Comparison of ENCODE assay signal across 26 mouse cellular contexts in the genomic region with DNA sequence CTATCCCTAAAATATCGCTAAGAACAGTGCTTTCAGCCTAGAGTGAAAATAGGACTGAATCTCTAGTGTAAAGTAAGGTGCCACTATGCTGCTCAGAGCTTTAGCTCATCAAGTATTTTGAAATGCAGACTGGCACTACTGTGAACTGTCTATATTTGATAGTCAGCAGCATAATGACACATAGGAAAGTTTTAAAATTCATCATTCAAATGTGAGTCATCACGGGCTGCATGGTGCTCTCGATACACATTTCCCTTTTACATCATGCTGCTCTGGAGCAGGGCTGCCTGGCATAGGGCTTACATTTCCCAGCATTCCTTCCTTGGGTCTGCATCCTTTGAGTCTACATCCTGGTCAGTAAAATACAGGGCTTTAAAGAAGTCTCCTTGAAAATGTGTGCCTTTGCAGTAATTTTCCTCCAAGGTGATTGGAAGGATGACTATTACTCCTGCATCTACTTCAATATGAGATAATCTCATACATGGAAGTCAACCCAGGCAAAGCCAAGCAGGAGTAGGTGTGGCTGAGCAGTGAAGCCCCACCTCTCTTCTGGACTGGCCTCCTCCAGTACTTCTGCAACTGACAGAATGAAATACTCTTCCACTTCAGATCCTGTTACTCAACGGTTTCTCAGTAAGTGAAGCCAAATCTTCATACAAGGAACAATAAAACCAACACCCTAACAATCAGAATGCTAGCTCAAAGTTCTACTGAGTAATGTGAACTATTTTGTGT.
A peak's percentile ranks its signal among the peaks of the same experiment; 100 is the strongest.
DNase-seq lines count a peak whose midpoint lies in the region; ATAC-seq and TF ChIP-seq lines count a peak whose summit lies in the region.
"Had no signal": no experiment of that assay in that cellular context is flagged by ENCODE, and none has a peak within 500 bp of the region (broad histone marks: within the 10 kb centered on the region; RNA-seq: fewer than 3 reads in every experiment).

No protein-coding gene starts in this region.

- H3K27me3 ChIP-seq in liver, postnatal 0 days (ENCODE audit: insufficient read depth, low read length) = no peaks in the 10 kb centered on the region
- H3K27me3 ChIP-seq in intestine, embryonic 16.5 days (replicated peaks; ENCODE audit: control insufficient read depth, insufficient read depth, low read length) = no peaks in the 10 kb centered on the region
- no peaks in the 10 kb centered on the region for H3K27me3 ChIP-seq in stomach, postnatal 0 days (ENCODE audit: control insufficient read depth, insufficient read depth, low read length)
- H3K27me3 ChIP-seq: forebrain, embryonic 15.5 days; liver, embryonic 12.5 days; neural tube, embryonic 15.5 days; stomach, embryonic 15.5 days had no signal

- H3K4me3 ChIP-seq in liver, postnatal 0 days (ENCODE audit: low read depth, low read length) = no peak overlapping the region
- H3K4me3 ChIP-seq in macrophage (ENCODE audit: inconsistent target) = no peak overlapping the region
- H3K4me3 ChIP-seq in intestine, embryonic 16.5 days (ENCODE audit: low read length) = no peak overlapping the region
- H3K4me3 ChIP-seq in stomach, postnatal 0 days (ENCODE audit: low read depth, low read length) = no peak overlapping the region
- H3K4me3 ChIP-seq: embryonic facial prominence, embryonic 10.5 days; forebrain, embryonic 15.5 days; gastrocnemius, adult 2 months; heart, embryonic 13.5 days; hindbrain, embryonic 10.5 days; limb, embryonic 10.5 days; liver, embryonic 12.5 days; myocyte; neural tube, embryonic 15.5 days; stomach, embryonic 15.5 days had no signal

- no peaks in the 10 kb centered on the region for H3K79me2 ChIP-seq in macrophage (ENCODE audit: inconsistent target)

- WGBS in liver, postnatal 0 days (ENCODE audit: insufficient replicate concordance) = 61% methylated on average over 4 of the region's 4 CpGs
- 39% methylated on average over 4 of the region's 4 CpGs for WGBS in macrophage (ENCODE audit: missing documents)
- 70% methylated on average over 4 of the region's 4 CpGs for WGBS in intestine, embryonic 16.5 days
- 61% methylated on average over 4 of the region's 4 CpGs for WGBS in stomach, postnatal 0 days

- H3K9me3 ChIP-seq in liver, postnatal 0 days (ENCODE audit: low read length) = no peaks in the 10 kb centered on the region
- no peaks in the 10 kb centered on the region for H3K9me3 ChIP-seq in intestine, embryonic 16.5 days (ENCODE audit: control insufficient read depth, low read length)
- no peaks in the 10 kb centered on the region for H3K9me3 ChIP-seq in stomach, postnatal 0 days (ENCODE audit: control insufficient read depth, low read length)
- H3K9me3 ChIP-seq: embryonic facial prominence, embryonic 10.5 days; forebrain, embryonic 15.5 days; G1E; heart, embryonic 13.5 days; hindbrain, embryonic 10.5 days; limb, embryonic 10.5 days; liver, embryonic 12.5 days; neural tube, embryonic 15.5 days; stomach, embryonic 15.5 days had no signal

- H3K4me1 ChIP-seq in liver, postnatal 0 days (ENCODE audit: insufficient read depth) = no peaks in the 10 kb centered on the region
- H3K4me1 ChIP-seq in intestine, embryonic 16.5 days (ENCODE audit: control insufficient read depth, insufficient read depth, low read length) = no peaks in the 10 kb centered on the region; the same call in 1 of the 2 replicates
- H3K4me1 ChIP-seq in stomach, postnatal 0 days (replicated peaks; ENCODE audit: control insufficient read depth, insufficient read depth) = no peaks in the 10 kb centered on the region
- H3K4me1 ChIP-seq: embryonic facial prominence, embryonic 10.5 days; forebrain, embryonic 15.5 days; hindbrain, embryonic 10.5 days; neural tube, embryonic 15.5 days; stomach, embryonic 15.5 days had no signal

- TF ChIP-seq EP300 in liver, postnatal 0 days (IDR thresholded peaks at IDR 0.05; ENCODE audit: low read depth) = no peak
- TF ChIP-seq EP300 in stomach, postnatal 0 days (optimal IDR thresholded peaks at IDR 0.05) = no peak

- no peak overlapping the region for H3K4me2 ChIP-seq in liver, postnatal 0 days (ENCODE audit: low read depth, low read length)
- H3K4me2 ChIP-seq in intestine, embryonic 16.5 days (ENCODE audit: low read depth, low read length) = no peak overlapping the region
- no peak overlapping the region for H3K4me2 ChIP-seq in stomach, postnatal 0 days (replicated peaks; ENCODE audit: low read depth)
- H3K4me2 ChIP-seq: forebrain, embryonic 15.5 days; heart, embryonic 13.5 days; liver, embryonic 12.5 days; midbrain, embryonic 11.5 days; neural tube, embryonic 15.5 days; stomach, embryonic 15.5 days had no signal

- no peaks in the 10 kb centered on the region for H3K36me3 ChIP-seq in liver, postnatal 0 days (replicated peaks; ENCODE audit: insufficient read depth, low read length)
- H3K36me3 ChIP-seq in macrophage (ENCODE audit: inconsistent target) = no peaks in the 10 kb centered on the region
- no peaks in the 10 kb centered on the region for H3K36me3 ChIP-seq in intestine, embryonic 16.5 days (ENCODE audit: control insufficient read depth, insufficient read depth, low read length)
- H3K36me3 ChIP-seq in stomach, postnatal 0 days (ENCODE audit: control insufficient read depth, insufficient read depth, low read length) = no peaks in the 10 kb centered on the region
- H3K36me3 ChIP-seq: embryonic facial prominence, embryonic 10.5 days; forebrain, embryonic 15.5 days; G1E; heart, embryonic 13.5 days; hindbrain, embryonic 10.5 days; limb, embryonic 10.5 days; liver, embryonic 12.5 days; neural tube, embryonic 15.5 days; stomach, embryonic 15.5 days had no signal

- no peak for TF ChIP-seq CTCF in liver, postnatal 0 days (IDR thresholded peaks at IDR 0.05; ENCODE audit: low read depth)
- no peak for TF ChIP-seq CTCF in stomach, postnatal 0 days (IDR thresholded peaks at IDR 0.05; ENCODE audit: low read depth)

- H3K27ac ChIP-seq in liver, postnatal 0 days (ENCODE audit: low read depth) = no peak overlapping the region
- peak overlapping the region; percentile 49 for H3K27ac ChIP-seq in macrophage
- no peak overlapping the region for H3K27ac ChIP-seq in intestine, embryonic 16.5 days (ENCODE audit: low read length)
- H3K27ac ChIP-seq in stomach, postnatal 0 days (replicated peaks) = no peak overlapping the region
- H3K27ac ChIP-seq: embryonic facial prominence, embryonic 10.5 days; forebrain, embryonic 15.5 days; gastrocnemius, adult 2 months; heart, embryonic 13.5 days; hindbrain, embryonic 10.5 days; limb, embryonic 10.5 days; liver, embryonic 12.5 days; neural tube, embryonic 15.5 days; stomach, embryonic 15.5 days had no signal

- ATAC-seq in liver, postnatal 0 days = no peak
- ATAC-seq in intestine, embryonic 16.5 days = no peak
- no peak for ATAC-seq in stomach, postnatal 0 days (ENCODE audit: low FRiP score, low TSS enrichment)
- ATAC-seq: forebrain, embryonic 15.5 days; liver, embryonic 12.5 days had no signal

- no peak overlapping the region for H3K9ac ChIP-seq in liver, postnatal 0 days (replicated peaks)
- H3K9ac ChIP-seq in intestine, embryonic 16.5 days (ENCODE audit: low read depth, low read length) = no peak overlapping the region
- H3K9ac ChIP-seq in stomach, postnatal 0 days (ENCODE audit: low read length) = no peak overlapping the region
- H3K9ac ChIP-seq: forebrain, embryonic 15.5 days; heart, embryonic 13.5 days; liver, embryonic 12.5 days; neural tube, embryonic 15.5 days; stomach, embryonic 15.5 days had no signal

- DNase-seq in liver (peak; percentile 28), 416B (ENCODE audit: low read depth) (peak; percentile 20), NIH3T3 (ENCODE audit: low read depth) (peak; percentile 32)
- no peak for DNase-seq in liver, postnatal 0 days
- no peak for DNase-seq in retina, embryonic 14.5 days (ENCODE audit: low spot score)
- no peak for DNase-seq in stomach, postnatal 0 days (ENCODE audit: low spot score)
- DNase-seq: adrenal gland, postnatal 10 days; cerebellum, postnatal 25 days; gastrocnemius, adult 2 months; heart, adult 11 months; kidney, postnatal 4 days; spleen, adult 18-20 months; thymus, postnatal 14 days had no signal

Comparison
In these comparisons a context has a peak if more than half of its experiments do, and no peak if none do; other contexts are left out.
1. DNase-seq: peak in liver (single experiment), 416B (single experiment) and NIH3T3 (single experiment); none in liver, postnatal 0 days (single experiment), retina, embryonic 14.5 days (single experiment) and stomach, postnatal 0 days (single experiment).